Mouse (Mus musculus) spleen, adult 2 months (tissue): ENCODE data around the gene Pgd. TPM values are rescaled to one million over a fixed set of nuclear protein-coding genes. Genes with fewer than 3 reads are reported as not detected.
"Not testable (repeated sequence)": the region's sequence is repeated elsewhere in the genome, so short reads cannot be mapped to it uniquely, and the experiment has no call there.

Experiments
- DNase-seq, 2 experiments: peaks; one replicate each; pipeline versions ENCODE4 v3.0.0 to v3.0.0-alpha.2; 2012 to 2021; ENCODE audit warnings: low spot score in 2 of 2, low read depth in 1 of 2
- H3K27ac ChIP-seq: fragments of 200-500 bp; 2 replicates; pipeline ENCODE4 v1.5.1; 2012; ENCODE audit warnings: low read length, inconsistent platforms; ENCODE audit not compliant: insufficient read depth
- H3K27me3 ChIP-seq: fragments of 200-500 bp; 2 replicates; pipeline ENCODE4 v1.6.1; 2012; ENCODE audit warnings: mild to moderate bottlenecking, moderate library complexity, low read length, inconsistent platforms; ENCODE audit not compliant: control insufficient read depth, insufficient read depth
- H3K36me3 ChIP-seq: fragments of 200-500 bp; 2 replicates; pipeline ENCODE4 v1.6.1; 2012; ENCODE audit warnings: mild to moderate bottlenecking, low read length, inconsistent platforms; ENCODE audit not compliant: control insufficient read depth, insufficient read depth
- H3K4me1 ChIP-seq: fragments of 200-500 bp; 2 replicates; pipeline ENCODE4 v1.6.1; 2011; ENCODE audit warnings: inconsistent platforms; ENCODE audit not compliant: control insufficient read depth, insufficient read depth, insufficient read length
- H3K4me3 ChIP-seq: fragments of 200-500 bp; 2 replicates; pipeline ENCODE4 v1.5.1; 2011; ENCODE audit warnings: mild to moderate bottlenecking, inconsistent platforms; ENCODE audit not compliant: insufficient read depth, insufficient read length; ENCODE audit errors: extremely low read depth
- CTCF ChIP-seq: fragments of 200-500 bp; IDR thresholded peaks from 2 replicates; pipeline ENCODE4 v1.5.1; 2011; ENCODE audit warnings: mild to moderate bottlenecking, inconsistent platforms; ENCODE audit not compliant: insufficient read depth, insufficient read length, insufficient replicate concordance; ENCODE audit errors: extremely low read depth
- POLR2A ChIP-seq: fragments of 200-500 bp; IDR thresholded peaks from 2 replicates; pipeline ENCODE4 v1.6.1; 2011; ENCODE audit warnings: low read depth, low read length, inconsistent platforms
- WGBS: fragments of 180-500 bp; shearing (Covaris S2); methylation state at CpG from one replicate; pipeline ENCODE4 v1.1.7; 2018; 5-methylcytosine and 5-hydroxymethylcytosine counted together
- polyA plus RNA-seq: library from polyadenylated mRNA; depleted of rRNA; stranded (reverse); fragments of >200 nt; gene quantifications from 2 replicates; pipeline ENCODE4 v1.2.3, GENCODE M21; 2012; rRNA removed

The Pgd gene
- polyA plus RNA-seq, result 62.3 and 78.9 TPM in 2 replicates

DNA sequence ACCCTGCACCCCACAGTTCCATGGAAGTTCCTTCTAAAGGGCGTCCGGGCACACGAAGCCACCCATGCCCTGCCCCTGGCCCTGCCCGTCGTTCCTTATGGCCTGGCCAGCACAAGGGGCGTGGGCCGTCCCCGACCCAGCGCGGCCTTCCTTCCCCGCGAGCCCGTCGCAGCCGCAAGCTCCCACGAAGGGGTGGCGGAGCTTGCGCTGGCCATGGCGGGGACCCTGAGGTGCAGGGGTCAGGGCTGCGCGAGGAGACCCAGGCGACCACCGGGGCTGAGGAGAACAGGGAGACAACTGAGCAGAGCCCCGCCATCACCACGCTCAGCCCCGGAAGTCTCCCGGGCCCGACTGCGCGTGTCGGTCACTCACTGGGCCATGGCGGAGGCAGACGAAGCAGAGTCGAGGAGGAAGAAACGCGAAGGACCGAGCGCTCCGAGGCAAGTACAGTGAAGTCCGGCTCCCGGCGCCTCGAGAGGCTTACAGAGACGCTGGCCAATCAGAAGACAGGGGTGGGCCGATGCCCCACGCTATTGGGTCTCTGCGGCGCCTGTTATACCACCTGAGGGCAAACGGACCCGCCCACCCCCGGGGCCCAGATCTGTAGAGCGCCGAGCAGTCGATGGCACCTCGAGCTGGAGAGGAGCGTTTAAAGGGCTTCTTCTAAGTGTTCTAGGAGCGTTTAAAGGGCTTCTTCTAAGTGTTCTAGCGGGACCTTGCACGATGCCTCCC lies at the start of gene Pgd:
Pgd (minus strand) TSS at position 557 of the 732 bp plus-strand sequence.
- DNase-seq, result peak; percentile 89 to 97
- peak; percentile 62 for TF ChIP-seq POLR2A
- TF ChIP-seq CTCF, result no peak
- peaks cover 4% of the 10 kb centered on the region for H3K36me3 ChIP-seq
- WGBS, result under 1% methylated on average over 59 of the region's 59 CpGs
- H3K27me3 ChIP-seq, result no peaks in the 10 kb centered on the region
- peak within 1 kb of the TSS; percentile 88 for H3K27ac ChIP-seq
- H3K4me3 ChIP-seq, result peak within 1 kb of the TSS; percentile 79
- no peaks in the 10 kb centered on the region; the same call in 1 of the 2 replicates for H3K4me1 ChIP-seq

DNA sequence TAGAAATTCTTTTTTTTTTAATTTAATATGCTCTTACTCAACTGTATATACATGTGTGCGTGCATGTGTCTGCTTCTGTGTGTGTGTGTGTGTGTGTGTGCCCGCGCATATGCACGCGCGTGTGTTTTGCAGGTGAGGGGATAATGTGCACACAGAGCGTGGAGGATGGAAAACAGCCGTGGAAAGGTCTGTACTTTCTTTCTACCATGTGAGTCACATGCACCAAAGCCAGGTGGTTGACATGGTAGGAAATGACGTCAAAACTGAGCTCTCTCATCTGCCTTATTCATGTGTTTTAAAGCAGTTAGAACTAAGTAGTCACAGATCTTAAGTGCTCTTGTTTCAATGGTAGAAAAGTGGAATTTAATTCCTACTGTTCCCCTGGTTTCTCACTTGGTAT lies 49.4 kb upstream of the Pgd start:
- WGBS, result 84% methylated on average over 9 of the region's 9 CpGs
- H3K36me3 ChIP-seq, result peaks cover 6% of the 10 kb centered on the region; the same call in 1 of the 2 replicates
- DNase-seq, result no peak

DNA sequence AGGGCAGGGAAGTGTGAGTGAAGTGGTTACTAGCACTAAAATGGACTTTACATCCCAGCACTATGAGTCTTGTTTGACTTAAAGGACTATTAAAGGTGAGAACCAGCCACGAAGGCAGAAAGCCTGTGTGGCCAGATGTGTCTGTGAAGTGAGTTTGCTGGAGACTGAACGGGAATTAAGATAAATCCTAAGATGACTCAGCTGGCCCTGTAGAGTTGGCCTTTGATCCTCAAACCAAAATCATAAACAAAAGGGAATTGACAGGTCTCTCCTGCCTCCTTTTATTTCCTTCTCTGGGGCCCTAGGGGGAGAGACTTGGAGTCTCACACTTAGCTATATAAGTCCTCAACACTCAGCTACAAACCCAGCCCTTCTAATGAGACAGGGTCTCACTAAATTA lies 48.8 kb upstream of the Pgd start:
- H3K27me3 ChIP-seq, result no peaks in the 10 kb centered on the region
- 80% methylated on average over 2 of the region's 2 CpGs for WGBS
- H3K36me3 ChIP-seq, result peaks cover 6% of the 10 kb centered on the region; the same call in 1 of the 2 replicates
- H3K27ac ChIP-seq, result no peak overlapping the region
- no peaks in the 10 kb centered on the region for H3K4me1 ChIP-seq
- DNase-seq, result no peak
- no peak for TF ChIP-seq CTCF
- TF ChIP-seq POLR2A, result no peak
- no peak overlapping the region for H3K4me3 ChIP-seq

More for the DNA sequence above, 49.4 kb upstream of the Pgd start:
- Histone ChIP-seq H3K27ac (no peak overlapping the region), H3K4me3 (no peak overlapping the region), H3K4me1 (no peaks in the 10 kb centered on the region), H3K27me3 (no peaks in the 10 kb centered on the region)
- TF ChIP-seq CTCF (no peak), POLR2A (no peak)

DNA sequence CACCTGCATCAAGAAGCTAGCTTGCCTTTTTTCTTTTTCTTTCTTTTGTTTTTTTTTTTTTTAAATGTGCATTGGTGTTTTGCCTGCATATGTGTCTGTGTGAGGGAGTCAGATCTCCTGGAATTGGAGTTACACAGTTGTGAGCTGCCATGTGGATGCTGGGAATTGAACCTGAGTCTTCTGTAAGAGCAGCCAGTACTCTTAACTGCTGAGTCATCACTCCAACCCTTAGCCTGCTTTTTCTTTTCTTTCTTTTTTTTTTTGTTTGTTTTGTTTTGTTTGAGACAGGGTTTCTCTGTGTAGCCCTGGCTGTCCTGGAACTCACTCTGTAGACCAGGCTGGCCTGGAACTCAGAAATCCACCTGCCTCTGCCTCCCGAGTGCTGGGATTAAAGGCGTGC lies 47.9 kb upstream of the Pgd start:
- WGBS, result 88% methylated on average over 2 of the region's 2 CpGs
- H3K27me3 ChIP-seq, H3K4me1 ChIP-seq, H3K4me3 ChIP-seq, H3K36me3 ChIP-seq, DNase-seq, H3K27ac ChIP-seq: not testable (repeated sequence)

DNA sequence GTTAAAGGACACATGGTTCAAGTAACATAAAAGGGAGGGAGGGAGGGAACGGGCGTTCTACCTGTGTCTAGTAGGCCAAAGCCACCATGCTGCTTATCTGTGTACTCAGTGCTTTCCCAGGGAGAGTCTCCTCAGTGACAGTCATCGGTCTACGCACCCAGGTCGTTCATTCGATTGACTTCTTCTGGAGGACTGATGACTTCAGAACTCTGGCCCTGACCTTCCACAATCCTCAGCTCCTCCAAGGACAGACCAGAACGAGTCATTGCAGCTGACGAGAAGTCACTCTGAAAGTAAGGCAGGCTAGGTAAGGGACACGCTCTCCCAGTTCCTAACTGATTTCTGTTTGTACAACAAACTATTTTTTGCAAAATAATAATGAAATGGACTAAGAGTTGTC lies 46.9 kb upstream of the Pgd start:
- WGBS, result 96% methylated on average over 9 of the region's 9 CpGs

DNA sequence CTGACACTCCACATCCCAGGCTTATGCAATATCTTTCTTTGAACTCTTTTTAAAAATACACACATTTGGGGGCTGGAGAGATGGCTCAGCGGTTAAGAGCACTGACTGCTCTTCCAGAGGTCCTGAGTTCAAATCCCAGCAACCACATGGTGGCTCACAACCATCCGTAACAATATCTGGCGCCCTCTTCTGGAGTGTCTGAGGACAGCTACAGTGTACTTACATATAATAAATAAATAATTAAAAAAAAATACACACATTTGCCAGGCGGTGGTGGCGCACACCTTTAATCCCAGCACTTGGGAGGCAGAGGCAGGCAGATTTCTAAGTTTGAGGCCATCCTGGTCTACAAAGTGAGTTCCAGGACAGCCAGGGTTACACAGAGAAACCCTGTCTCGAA lies 44.9 kb upstream of the Pgd start:
- H3K27me3 ChIP-seq, H3K36me3 ChIP-seq, H3K27ac ChIP-seq, H3K4me3 ChIP-seq, H3K4me1 ChIP-seq, DNase-seq: not testable (repeated sequence)
- 88% methylated on average over 6 of the region's 6 CpGs for WGBS

More for the DNA sequence above, 46.9 kb upstream of the Pgd start:
- TF ChIP-seq CTCF (no peak), POLR2A (no peak)
- H3K4me3 ChIP-seq, result no peak overlapping the region
- DNase-seq, result no peak
- H3K36me3 ChIP-seq, result peaks cover 6% of the 10 kb centered on the region; the same call in 1 of the 2 replicates
- H3K4me1 ChIP-seq, result no peaks in the 10 kb centered on the region
- no peaks in the 10 kb centered on the region for H3K27me3 ChIP-seq
- H3K27ac ChIP-seq, result no peak overlapping the region

DNA sequence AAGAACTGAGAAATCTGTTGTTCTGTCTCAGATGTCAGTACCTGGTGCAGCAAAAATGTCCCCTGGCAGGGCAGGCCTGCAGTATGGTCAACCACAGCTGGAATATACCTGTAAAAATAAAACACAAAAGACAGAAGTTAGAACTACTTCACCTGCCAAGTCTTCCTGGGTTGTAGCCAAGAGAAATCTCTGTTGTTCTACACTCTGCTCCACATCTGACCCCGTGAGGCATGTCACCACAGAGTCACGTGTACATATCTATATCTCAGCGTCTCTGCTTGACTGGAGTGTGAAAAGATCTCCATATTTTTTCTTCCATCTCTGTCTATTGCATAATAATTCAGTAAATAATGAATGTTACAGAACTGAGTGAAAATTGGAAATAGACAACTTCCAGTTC lies 35.9 kb upstream of the Pgd start:
- Histone ChIP-seq H3K27ac (no peak overlapping the region), H3K4me3 (no peak overlapping the region), H3K36me3 (peaks cover 4% of the 10 kb centered on the region; the same call in 1 of the 2 replicates), H3K27me3 (no peaks in the 10 kb centered on the region), H3K4me1 (no peaks in the 10 kb centered on the region)
- DNase-seq, result no peak
- 70% methylated on average over 3 of the region's 3 CpGs for WGBS
- no peak for TF ChIP-seq POLR2A
